Mouse (Mus musculus): ENCODE data around the gene Arl13b. TPM values are rescaled to one million over a fixed set of nuclear protein-coding genes. Genes with fewer than 3 reads are reported as not detected.

The Arl13b gene
- polyA plus RNA-seq, 1 experiment from 2014 or later: 18.9 TPM

- Histone ChIP-seq H3K9ac (replicated peaks; ENCODE audit: low read depth, low read length) (no peak overlapping the region), H3K4me2 (ENCODE audit: low read depth, low read length) (no peak overlapping the region), H3K36me3 (ENCODE audit: control insufficient read depth, insufficient read depth, low read length) (no peaks in the 10 kb centered on the region), H3K27ac (ENCODE audit: low read depth, low read length) (no peak overlapping the region), H3K9me3 (ENCODE audit: control insufficient read depth, low read length) (no peaks in the 10 kb centered on the region), H3K4me1 (ENCODE audit: control insufficient read depth, insufficient read depth, low read length) (no peaks in the 10 kb centered on the region), H3K4me3 (ENCODE audit: low read depth, low read length) (no peak overlapping the region), H3K27me3 (ENCODE audit: control insufficient read depth, insufficient read depth, low read length) (no peaks in the 10 kb centered on the region)
- 92% methylated on average over 2 of the region's 2 CpGs for WGBS
- ATAC-seq (ENCODE audit: low read depth): no peak
Observed at GRCm38 (mm10) chr16:62832027-62832426, 14.8 kb downstream of the Arl13b start.

- H3K4me3 ChIP-seq (ENCODE audit: low read depth, low read length): no peak overlapping the region
- H3K4me2 ChIP-seq (ENCODE audit: low read depth, low read length): no peak overlapping the region
- WGBS: 77% methylated on average over 12 of the region's 12 CpGs
- H3K9ac ChIP-seq (replicated peaks; ENCODE audit: low read depth, low read length): no peak overlapping the region
- H3K9me3 ChIP-seq (ENCODE audit: control insufficient read depth, low read length): no peaks in the 10 kb centered on the region
- no peaks in the 10 kb centered on the region for H3K4me1 ChIP-seq (ENCODE audit: control insufficient read depth, insufficient read depth, low read length)
- peak; percentile 44 for ATAC-seq (ENCODE audit: low read depth)
- H3K27me3 ChIP-seq (ENCODE audit: control insufficient read depth, insufficient read depth, low read length): no peaks in the 10 kb centered on the region
- no peaks in the 10 kb centered on the region for H3K36me3 ChIP-seq (ENCODE audit: control insufficient read depth, insufficient read depth, low read length)
- H3K27ac ChIP-seq (ENCODE audit: low read depth, low read length): no peak overlapping the region
Observed at GRCm38 (mm10) chr16:62826156-62827001, 20.5 kb downstream of the Arl13b start.

- no peaks in the 10 kb centered on the region for H3K9me3 ChIP-seq (ENCODE audit: control insufficient read depth, low read length)
- no peaks in the 10 kb centered on the region for H3K4me1 ChIP-seq (ENCODE audit: control insufficient read depth, insufficient read depth, low read length)
- H3K27ac ChIP-seq (ENCODE audit: low read depth, low read length): no peak overlapping the region
- H3K4me3 ChIP-seq (ENCODE audit: low read depth, low read length): no peak overlapping the region
- no peaks in the 10 kb centered on the region for H3K27me3 ChIP-seq (ENCODE audit: control insufficient read depth, insufficient read depth, low read length)
- H3K4me2 ChIP-seq (ENCODE audit: low read depth, low read length): no peak overlapping the region
- H3K36me3 ChIP-seq (ENCODE audit: control insufficient read depth, insufficient read depth, low read length): no peaks in the 10 kb centered on the region
- 95% methylated on average over 6 of the region's 6 CpGs for WGBS
- H3K9ac ChIP-seq (replicated peaks; ENCODE audit: low read depth, low read length): no peak overlapping the region
- no peak for ATAC-seq (ENCODE audit: low read depth)
Observed at GRCm38 (mm10) chr16:62822472-62822871, 24.4 kb downstream of the Arl13b start.

- Histone ChIP-seq H3K36me3 (ENCODE audit: control insufficient read depth, insufficient read depth, low read length) (no peaks in the 10 kb centered on the region), H3K9ac (replicated peaks; ENCODE audit: low read depth, low read length) (no peak within 1 kb of the TSS), H3K9me3 (ENCODE audit: control insufficient read depth, low read length) (no peaks in the 10 kb centered on the region), H3K4me2 (ENCODE audit: low read depth, low read length) (no peak within 1 kb of the TSS), H3K27ac (ENCODE audit: low read depth, low read length) (no peak within 1 kb of the TSS), H3K4me1 (ENCODE audit: control insufficient read depth, insufficient read depth, low read length) (no peaks in the 10 kb centered on the region), H3K4me3 (ENCODE audit: low read depth, low read length) (no peak within 1 kb of the TSS), H3K27me3 (ENCODE audit: control insufficient read depth, insufficient read depth, low read length) (no peaks in the 10 kb centered on the region)
- no peak for ATAC-seq (ENCODE audit: low read depth)
- WGBS: 90% methylated on average over 5 of the region's 5 CpGs
Observed at GRCm38 (mm10) chr16:62814491-62814890, 32.3 kb downstream of the Arl13b start, which contains the start of gene Stx19. TSS of gene Stx19 (plus strand) at chr16:62814676.

- no peaks in the 10 kb centered on the region for H3K27me3 ChIP-seq (ENCODE audit: control insufficient read depth, insufficient read depth, low read length)
- H3K9ac ChIP-seq (replicated peaks; ENCODE audit: low read depth, low read length): no peak overlapping the region
- H3K4me2 ChIP-seq (ENCODE audit: low read depth, low read length): no peak overlapping the region
- no peak for ATAC-seq (ENCODE audit: low read depth)
- no peak overlapping the region for H3K4me3 ChIP-seq (ENCODE audit: low read depth, low read length)
- H3K36me3 ChIP-seq (ENCODE audit: control insufficient read depth, insufficient read depth, low read length): no peaks in the 10 kb centered on the region
- H3K9me3 ChIP-seq (ENCODE audit: control insufficient read depth, low read length): no peaks in the 10 kb centered on the region
- H3K27ac ChIP-seq (ENCODE audit: low read depth, low read length): no peak overlapping the region
- 83% methylated on average over 5 of the region's 5 CpGs for whole genome bisulfite sequencing
- no peaks in the 10 kb centered on the region for H3K4me1 ChIP-seq (ENCODE audit: control insufficient read depth, insufficient read depth, low read length)
Observed at GRCm38 (mm10) chr16:62813790-62814189, 33.0 kb downstream of the Arl13b start.

- Histone ChIP-seq H3K27ac (ENCODE audit: low read depth, low read length) (no peak overlapping the region), H3K9ac (replicated peaks; ENCODE audit: low read depth, low read length) (no peak overlapping the region), H3K4me2 (ENCODE audit: low read depth, low read length) (no peak overlapping the region), H3K36me3 (ENCODE audit: control insufficient read depth, insufficient read depth, low read length) (no peaks in the 10 kb centered on the region), H3K4me3 (ENCODE audit: low read depth, low read length) (no peak overlapping the region), H3K4me1 (ENCODE audit: control insufficient read depth, insufficient read depth, low read length) (peaks cover 4% of the 10 kb centered on the region), H3K9me3 (ENCODE audit: control insufficient read depth, low read length) (no peaks in the 10 kb centered on the region), H3K27me3 (ENCODE audit: control insufficient read depth, insufficient read depth, low read length) (no peaks in the 10 kb centered on the region)
- no peak for ATAC-seq (ENCODE audit: low read depth)
- WGBS: 96% methylated on average over 4 of the region's 4 CpGs
Observed at GRCm38 (mm10) chr16:62810855-62811254, 36.0 kb downstream of the Arl13b start.

GRCm38 (mm10) chr16:62807249-62807979 is 39.4 kb downstream of the Arl13b start:
- H3K9ac ChIP-seq (replicated peaks; ENCODE audit: low read depth, low read length): no peak overlapping the region
- H3K36me3 ChIP-seq (ENCODE audit: control insufficient read depth, insufficient read depth, low read length): no peaks in the 10 kb centered on the region
- H3K9me3 ChIP-seq (ENCODE audit: control insufficient read depth, low read length): no peaks in the 10 kb centered on the region
- no peaks in the 10 kb centered on the region for H3K27me3 ChIP-seq (ENCODE audit: control insufficient read depth, insufficient read depth, low read length)
- no peak overlapping the region for H3K4me3 ChIP-seq (ENCODE audit: low read depth, low read length)
- H3K4me2 ChIP-seq (ENCODE audit: low read depth, low read length): no peak overlapping the region
- H3K27ac ChIP-seq (ENCODE audit: low read depth, low read length): no peak overlapping the region
- ATAC-seq (ENCODE audit: low read depth): peak; percentile 65; the same call in 1 of the 2 replicates
- WGBS: 52% methylated on average over 8 of the region's 8 CpGs
- H3K4me1 ChIP-seq (ENCODE audit: control insufficient read depth, insufficient read depth, low read length): peaks cover 4% of the 10 kb centered on the region

- Histone ChIP-seq H3K36me3 (ENCODE audit: control insufficient read depth, insufficient read depth, low read length) (peaks cover 6% of the 10 kb centered on the region; the same call in 1 of the 2 replicates), H3K9ac (replicated peaks; ENCODE audit: low read depth, low read length) (no peak overlapping the region), H3K4me1 (ENCODE audit: control insufficient read depth, insufficient read depth, low read length) (peaks cover 4% of the 10 kb centered on the region), H3K9me3 (ENCODE audit: control insufficient read depth, low read length) (no peaks in the 10 kb centered on the region), H3K4me2 (ENCODE audit: low read depth, low read length) (no peak overlapping the region), H3K27me3 (ENCODE audit: control insufficient read depth, insufficient read depth, low read length) (no peaks in the 10 kb centered on the region), H3K4me3 (ENCODE audit: low read depth, low read length) (no peak overlapping the region), H3K27ac (ENCODE audit: low read depth, low read length) (no peak overlapping the region)
- ATAC-seq (ENCODE audit: low read depth): no peak
- 95% methylated on average over 3 of the region's 3 CpGs for WGBS
Observed at GRCm38 (mm10) chr16:62804621-62805020, 42.2 kb downstream of the Arl13b start.

GRCm38 (mm10) chr16:62799839-62800238 is 47.0 kb downstream of the Arl13b start:
- Histone ChIP-seq H3K4me2 (ENCODE audit: low read depth, low read length) (no peak overlapping the region), H3K36me3 (ENCODE audit: control insufficient read depth, insufficient read depth, low read length) (peaks cover 6% of the 10 kb centered on the region; the same call in 1 of the 2 replicates), H3K27ac (ENCODE audit: low read depth, low read length) (no peak overlapping the region), H3K27me3 (ENCODE audit: control insufficient read depth, insufficient read depth, low read length) (no peaks in the 10 kb centered on the region), H3K9me3 (ENCODE audit: control insufficient read depth, low read length) (no peaks in the 10 kb centered on the region), H3K4me1 (ENCODE audit: control insufficient read depth, insufficient read depth, low read length) (no peaks in the 10 kb centered on the region), H3K9ac (replicated peaks; ENCODE audit: low read depth, low read length) (no peak overlapping the region), H3K4me3 (ENCODE audit: low read depth, low read length) (no peak overlapping the region)
- no peak for ATAC-seq (ENCODE audit: low read depth)
- WGBS: 89% methylated on average over 3 of the region's 3 CpGs
